Mouse (Mus musculus): ENCODE results near the gene Card10.

The Card10 gene

DNA sequence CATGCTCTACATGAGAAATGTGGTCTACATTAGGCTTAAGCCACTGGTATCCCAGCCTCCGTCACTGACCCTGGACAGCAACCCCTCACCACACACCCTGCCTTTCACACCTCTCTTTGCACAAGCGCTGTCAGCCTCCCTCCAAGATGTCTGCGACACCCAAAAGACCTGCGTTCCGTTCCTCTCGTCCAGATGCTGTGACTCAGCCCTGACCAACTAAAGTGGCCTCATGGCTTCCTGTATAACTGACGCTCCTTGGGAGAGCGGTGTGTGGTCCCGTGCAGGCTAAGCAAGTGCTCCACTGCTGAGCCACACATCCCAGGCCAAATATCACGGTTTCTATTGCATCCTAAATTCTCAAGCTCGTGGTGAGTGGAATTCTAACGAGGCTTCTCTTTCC is 62.2 kb downstream of the Card10 start:
- DNase-seq (ENCODE audit: extremely low read depth, low read depth, low spot score), result no peak

DNA sequence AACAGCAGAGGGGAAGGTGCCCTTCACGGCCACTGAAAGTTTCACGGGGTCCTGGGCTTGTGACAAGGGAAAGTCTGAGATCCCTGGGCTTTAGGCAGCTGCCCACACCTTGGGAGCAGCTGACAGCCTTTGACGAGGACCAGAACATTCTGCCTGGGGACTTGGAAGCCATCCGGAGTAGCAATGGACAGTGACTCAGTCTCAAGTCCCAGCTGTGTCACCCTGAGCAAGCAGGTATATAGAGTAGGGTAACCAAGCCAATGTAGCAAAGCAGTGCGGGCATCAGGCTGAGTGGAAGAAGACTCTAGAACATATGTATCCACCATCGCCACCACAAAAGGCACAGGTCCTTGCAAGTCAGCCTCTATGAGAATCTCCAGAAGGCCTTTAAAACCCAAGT is 65.7 kb downstream of the Card10 start:
- DNase-seq (ENCODE audit: extremely low read depth, low read depth, low spot score), result no peak

DNA sequence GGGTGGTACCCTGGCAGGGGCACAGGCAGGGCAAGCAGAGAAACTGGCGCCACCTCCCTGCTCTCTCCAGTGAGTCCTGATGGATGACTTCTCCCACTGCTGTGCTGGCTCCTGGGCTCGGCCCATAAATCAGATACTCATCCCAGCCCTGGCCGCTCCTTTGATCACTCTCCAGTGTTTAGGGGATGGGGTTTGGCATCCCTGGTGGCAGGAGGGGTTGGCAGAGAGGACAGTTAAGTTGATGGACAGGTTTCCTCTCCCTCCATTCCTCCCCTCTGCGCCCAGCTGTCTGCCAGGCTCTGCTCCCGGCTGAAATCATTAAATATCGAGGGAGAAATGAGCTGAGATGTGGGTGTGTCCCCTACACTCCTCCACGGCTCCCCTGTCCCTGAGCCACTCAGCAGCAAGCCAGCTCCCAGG is 66.2 kb downstream of the Card10 start:
- no peak for DNase-seq (ENCODE audit: extremely low read depth, low read depth, low spot score)

DNA sequence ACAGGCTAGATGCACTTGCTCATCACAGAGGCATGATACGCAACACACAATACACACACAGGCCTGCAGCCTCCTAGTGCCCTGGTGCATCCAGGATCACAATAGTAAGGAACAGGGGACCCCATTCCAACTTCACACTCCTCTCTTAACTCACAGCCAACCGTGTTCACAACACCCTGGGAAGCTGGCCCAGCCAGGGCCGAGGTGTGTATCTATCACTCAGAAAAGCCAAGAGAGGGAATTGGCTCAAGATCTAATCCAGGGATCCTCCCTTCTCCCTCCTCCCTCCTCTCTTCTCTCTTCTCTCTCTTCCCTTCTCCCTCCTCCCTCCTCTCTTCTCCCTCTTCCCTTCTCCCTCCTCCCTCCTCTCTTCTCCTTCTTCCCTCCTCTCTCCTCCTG is 66.7 kb downstream of the Card10 start:
- no peak for DNase-seq (ENCODE audit: extremely low read depth, low read depth, low spot score)

DNA sequence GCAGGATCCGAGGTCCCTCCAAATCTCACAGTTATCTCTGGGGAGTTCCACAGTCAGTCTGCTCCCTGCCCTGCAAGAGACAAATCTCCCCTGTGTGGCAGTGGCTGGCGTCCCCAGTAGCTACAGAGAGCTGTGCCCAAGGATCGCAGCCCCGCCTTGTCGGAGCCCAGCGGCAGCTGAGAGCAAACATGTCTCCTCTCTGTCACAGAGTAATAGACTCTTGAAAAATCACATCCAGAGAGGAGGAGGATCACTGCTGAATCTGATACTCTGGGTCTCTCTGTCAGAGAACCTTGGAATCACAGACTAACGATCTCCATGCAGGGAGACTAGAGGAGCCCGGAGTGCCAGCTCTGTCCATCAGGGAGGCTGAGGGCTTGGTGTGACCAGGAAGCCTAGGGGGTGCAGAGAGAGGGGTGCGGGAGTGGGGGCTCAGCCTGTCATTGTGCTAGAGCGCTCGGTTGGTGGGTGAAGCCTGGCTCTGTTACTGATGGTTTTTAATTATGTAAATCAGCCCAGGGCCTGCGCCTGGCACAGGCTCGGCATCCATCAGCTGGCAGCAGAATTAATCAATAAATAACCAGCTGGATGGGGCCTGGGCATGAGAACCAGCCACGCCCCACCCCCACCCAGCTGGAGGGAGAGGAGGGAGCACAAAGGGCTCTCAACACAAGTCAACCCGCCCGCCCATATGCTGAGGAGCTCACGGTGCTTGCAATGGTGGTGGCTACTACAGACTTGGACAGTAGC is 67.2 kb downstream of the Card10 start:
- DNase-seq (ENCODE audit: extremely low read depth, low read depth, low spot score), result no peak

DNA sequence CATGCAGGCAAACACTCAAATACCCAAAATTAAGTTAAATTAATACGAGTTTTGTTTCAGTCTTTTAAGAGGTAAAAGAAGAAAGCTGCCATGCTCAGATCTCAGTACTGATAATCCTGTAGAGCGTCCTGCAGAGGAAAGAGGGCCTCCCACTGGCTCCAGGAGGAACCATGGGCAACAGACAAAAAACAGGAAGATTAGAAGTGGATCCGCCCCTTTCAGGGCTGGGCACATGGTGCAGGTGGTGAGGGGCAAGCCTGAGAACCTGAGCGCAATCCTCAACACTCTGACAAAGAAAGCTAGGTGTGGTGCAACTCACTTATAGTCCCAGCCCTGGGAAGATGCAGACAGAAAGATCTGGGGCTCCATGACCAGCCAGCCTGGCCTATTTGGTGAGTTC is 71.0 kb downstream of the Card10 start:
- no peak for DNase-seq (ENCODE audit: extremely low read depth, low read depth, low spot score)

DNA sequence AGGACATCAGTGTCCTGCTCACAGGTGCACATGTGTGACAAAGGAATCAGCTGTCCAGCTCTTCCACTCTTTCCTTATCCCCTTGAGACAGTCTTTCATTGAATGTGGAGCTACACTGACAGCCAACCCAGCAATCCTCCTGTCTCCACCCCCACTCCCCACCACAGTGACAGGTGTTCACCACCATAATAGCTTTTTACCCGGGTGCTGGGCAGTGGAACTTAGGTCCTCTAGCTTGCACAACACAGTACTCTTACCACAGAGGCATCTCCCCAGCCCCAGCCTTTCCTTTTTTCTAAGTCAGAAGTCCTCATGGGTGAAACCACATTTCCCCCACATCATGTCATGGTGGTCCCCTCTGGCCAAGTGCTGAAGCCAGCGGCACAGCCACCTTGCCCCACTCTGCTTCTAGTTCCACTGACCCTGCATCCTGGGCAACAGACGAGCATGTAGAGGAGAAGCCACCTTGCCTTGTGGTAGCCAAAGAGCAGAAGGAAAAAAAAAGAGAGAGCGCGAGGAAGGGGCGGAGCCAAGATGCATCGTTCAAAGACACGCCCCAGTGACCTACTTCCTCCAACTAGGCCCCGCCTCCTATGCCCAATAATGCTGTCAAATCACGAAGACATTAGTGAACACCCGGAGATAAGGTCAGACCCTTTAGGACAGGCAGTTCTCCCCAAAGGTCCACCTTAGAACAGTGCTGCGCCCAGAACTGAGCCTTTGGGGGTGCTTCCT is 72.4 kb downstream of the Card10 start:
- no peak for DNase-seq (ENCODE audit: extremely low read depth, low read depth, low spot score)

DNA sequence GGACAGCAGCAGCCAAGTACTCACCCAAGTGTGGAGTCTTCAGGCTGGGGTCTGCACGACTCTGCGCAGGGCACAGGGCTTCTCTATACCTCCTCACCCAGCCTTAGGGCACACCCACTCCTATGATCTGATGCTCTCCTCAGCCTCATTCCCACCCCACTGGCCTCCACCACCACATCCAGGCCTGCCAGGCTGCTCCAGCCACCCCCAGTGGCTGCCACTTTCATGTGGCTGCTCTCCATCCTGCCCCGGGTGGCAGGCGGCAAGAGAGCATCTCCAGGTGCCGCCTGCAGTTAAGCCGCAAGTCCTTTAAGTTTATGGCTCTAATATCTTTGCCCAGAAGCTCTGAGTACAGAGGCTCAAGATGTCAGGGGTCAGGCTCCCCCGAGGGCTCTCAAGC is 76.1 kb downstream of the Card10 start:
- DNase-seq (ENCODE audit: extremely low read depth, low read depth, low spot score), result no peak
